Mouse (Mus musculus) heart, adult 18-20 months (tissue): ENCODE results near the gene Osbpl6. TPM values are rescaled to one million over a fixed set of nuclear protein-coding genes. Genes with fewer than 3 reads are reported as not detected.

Experiments used
- DNase-seq, 2 experiments: peaks; one replicate each; pipeline ENCODE4 v3.0.0; 2021 to 2022; ENCODE audit warnings: mixed read lengths in 1 of 2
- microRNA-seq, 2 experiments: library from miRNA; unstranded; fragments of <30 nt; microRNA quantifications; one replicate each; pipeline ENCODE4 v1.2.0; 2022
- total RNA-seq, 2 experiments: library from RNA; stranded (reverse); gene quantifications; 2 replicates each; pipeline ENCODE4 v1.2.3; 2021

Gene Osbpl6
- total RNA-seq, 2 experiments from 2014 or later: 15.5 to 16.8 TPM

DNA sequence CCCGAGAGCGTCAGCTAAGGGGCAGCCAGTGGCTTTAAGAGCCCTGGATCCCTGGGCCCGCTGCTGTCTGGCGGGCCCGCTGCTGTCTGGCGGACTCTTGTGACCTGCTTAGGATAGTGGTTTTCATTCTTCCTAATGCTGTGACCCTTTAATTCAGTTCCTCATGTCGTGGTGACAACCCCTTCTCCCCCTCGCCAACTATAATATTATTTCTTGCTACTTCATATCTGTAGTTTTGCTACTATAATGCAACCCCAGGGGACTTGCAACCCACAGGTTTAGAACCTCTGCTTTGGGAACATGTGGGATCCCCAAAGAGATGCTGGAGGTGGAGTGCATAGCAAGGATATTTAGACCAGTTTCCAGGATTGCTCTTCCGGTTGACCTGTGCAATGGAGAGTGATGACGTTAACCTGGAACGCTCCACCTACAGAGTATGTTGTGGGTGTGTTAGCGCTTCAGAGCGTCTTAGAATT is 242.4 kb downstream of the Osbpl6 start:
- DNase-seq: no peak

Small RNA genes within 50 kb of the gene (microRNA-seq; reads per million reads assigned to microRNA genes)
- 0 reads per million in 2 experiments for gene Gm23164

Other genes with a start within 250 kb of the Osbpl6 start
- gene Pde11a, start 67.7 kb upstream of the Osbpl6 start, total RNA-seq: 1 to 10 TPM; 2.1 to 3.7 TPM
- 1 to 10 TPM in 1 of 2 experiments, not detected in 1; 1.7 TPM for gene Cyct, start 46.1 kb upstream of the Osbpl6 start, total RNA-seq
- gene Rbm45, start 36.5 kb upstream of the Osbpl6 start, total RNA-seq: 10 to 100 TPM; 18.2 to 20.3 TPM
- gene Prkra, start 241.5 kb downstream of the Osbpl6 start, total RNA-seq: 10 to 100 TPM; 14.3 to 15.2 TPM
- gene Pjvk, start 242.0 kb downstream of the Osbpl6 start, total RNA-seq: not detected